Mouse (Mus musculus) heart, postnatal 25 days (tissue): ENCODE data around the gene Pter. TPM values are rescaled to one million over a fixed set of nuclear protein-coding genes. Genes with fewer than 3 reads are reported as not detected.
A peak's percentile ranks its signal among the peaks of the same experiment; 100 is the strongest.

ENCODE experiments used
- DNase-seq: peaks from one replicate; pipeline ENCODE4 v3.0.0; 2022; ENCODE audit warnings: low spot score
- intact Hi-C: fragments of 180-260 bp; cut with DNase I; formaldehyde crosslinking; loops from one replicate; pipeline ENCODE4 v1.15.1; 2025
- total RNA-seq, 2 experiments: library from RNA; stranded (reverse); gene quantifications; 2 replicates each; pipeline ENCODE4 v1.2.3; 2021

The Pter gene
- total RNA-seq, 2 experiments from 2014 or later = 5.4 to 7.9 TPM

GRCm38 (mm10) chr2:13000026-13000425 is 76.2 kb downstream of the Pter start:
- DNase-seq = no peak
- intact Hi-C loops = loop anchor here (10.0 kb wide), 1 partner anchor 295 kb away; no protein-coding TSS in a partner anchor

- no peak for DNase-seq
- intact Hi-C loops = loop anchor here (10.0 kb wide), 1 partner anchor 304 kb away; no protein-coding TSS in a partner anchor
Observed at GRCm38 (mm10) chr2:13008433-13008832, 84.6 kb downstream of the Pter start.

- intact Hi-C loops = loop anchor here (10.0 kb wide), 1 partner anchor 305 kb away; no protein-coding TSS in a partner anchor
- no peak for DNase-seq
Observed at GRCm38 (mm10) chr2:13009261-13009972, 85.6 kb downstream of the Pter start.

- DNase-seq = no peak
Observed at GRCm38 (mm10) chr2:13010030-13010459, 86.2 kb downstream of the Pter start.

GRCm38 (mm10) chr2:13010460-13011341 is 86.9 kb downstream of the Pter start:
- peak; percentile 5 for DNase-seq
- intact Hi-C loops = no loop called here

More at GRCm38 (mm10) chr2:13010030-13010459, 86.2 kb downstream of the Pter start:
- intact Hi-C loops = no loop called here

GRCm38 (mm10) chr2:13011472-13011871 is 87.6 kb downstream of the Pter start, which contains the start of gene C1ql3:
C1ql3 (minus strand) TSS chr2:13011806.
- DNase-seq = no peak
- intact Hi-C loops = no loop called here

GRCm38 (mm10) chr2:13011973-13012372 is 88.1 kb downstream of the Pter start:
- intact Hi-C loops = no loop called here
- no peak for DNase-seq

- DNase-seq = no peak
- intact Hi-C loops = no loop called here
Observed at GRCm38 (mm10) chr2:13018382-13018781, 94.5 kb downstream of the Pter start.

- no peak for DNase-seq
- intact Hi-C loops = no loop called here
Observed at GRCm38 (mm10) chr2:13018861-13019260, 95.0 kb downstream of the Pter start.

- no peak for DNase-seq
- intact Hi-C loops = no loop called here
Observed at GRCm38 (mm10) chr2:13038772-13039171, 114.9 kb downstream of the Pter start.

- no peak for DNase-seq
- intact Hi-C loops = no loop called here
Observed at GRCm38 (mm10) chr2:13039785-13040184, 115.9 kb downstream of the Pter start.

- DNase-seq = no peak
- intact Hi-C loops = no loop called here
Observed at GRCm38 (mm10) chr2:13044555-13044954, 120.7 kb downstream of the Pter start.

GRCm38 (mm10) chr2:13048649-13049048 is 124.8 kb downstream of the Pter start:
- DNase-seq = no peak
- intact Hi-C loops = no loop called here

Other genes with a start within 250 kb of the Pter start
- under 1 TPM in 1 of 2 experiments, not detected in 1; 0.11 TPM for gene C1ql3, start 87.8 kb downstream of the Pter start, total RNA-seq